ENCODE assay signal across 25 mouse cellular contexts in genomic region chr3:101313266-101314051, GRCm38 (mm10). TPM values are rescaled to one million over a fixed set of nuclear protein-coding genes. Genes with fewer than 3 reads are reported as not detected.
DNase-seq lines count a peak whose midpoint lies in the region; ATAC-seq and TF ChIP-seq lines count a peak whose summit lies in the region.
"Had no signal": no experiment of that assay in that cellular context is flagged by ENCODE, and none has a peak within 500 bp of the region (broad histone marks: within the 10 kb centered on the region; RNA-seq: fewer than 3 reads in every experiment).

No protein-coding gene starts in this region.

- 64% methylated on average over 8 of the region's 8 CpGs for WGBS in liver, embryonic 11.5 days
- WGBS in liver, postnatal 0 days (ENCODE audit: insufficient replicate concordance) = 47% methylated on average over 8 of the region's 8 CpGs
- 35% methylated on average over 8 of the region's 8 CpGs for WGBS in olfactory bulb, adult 2 months

- H3K4me2 ChIP-seq in liver, embryonic 11.5 days = no peak overlapping the region
- H3K4me2 ChIP-seq in liver, postnatal 0 days (ENCODE audit: low read depth, low read length) = no peak overlapping the region
- H3K4me2 ChIP-seq: heart, embryonic 15.5 days; hindbrain, embryonic 13.5 days; limb, embryonic 13.5 days had no signal

- no peaks in the 10 kb centered on the region for H3K9me3 ChIP-seq in liver, embryonic 11.5 days (ENCODE audit: control insufficient read depth, low read length)
- H3K9me3 ChIP-seq in liver, postnatal 0 days (ENCODE audit: low read length) = no peaks in the 10 kb centered on the region
- H3K9me3 ChIP-seq: G1E; heart, embryonic 15.5 days; hindbrain, embryonic 13.5 days; midbrain, embryonic 10.5 days had no signal

- no peak for TF ChIP-seq CTCF in embryonic fibroblast, embryonic 13.5 days (IDR thresholded peaks at IDR 0.05; ENCODE audit: borderline replicate concordance, insufficient read depth, low read length)
- TF ChIP-seq CTCF in liver, postnatal 0 days (IDR thresholded peaks at IDR 0.05; ENCODE audit: low read depth) = no peak
- TF ChIP-seq CTCF in olfactory bulb, adult 2 months (IDR thresholded peaks at IDR 0.05; ENCODE audit: insufficient read depth, low read depth, low read length) = no peak

- no peak overlapping the region for H3K27ac ChIP-seq in liver, embryonic 11.5 days (ENCODE audit: low read depth, low read length)
- peak overlapping the region; percentile 12; the same call in 1 of the 2 replicates for H3K27ac ChIP-seq in embryonic fibroblast, embryonic 13.5 days (ENCODE audit: insufficient read depth, low read length)
- no peak overlapping the region for H3K27ac ChIP-seq in liver, postnatal 0 days (ENCODE audit: low read depth)
- H3K27ac ChIP-seq in olfactory bulb, adult 2 months (ENCODE audit: insufficient read depth, low read depth, low read length) = peak overlapping the region; percentile 82
- H3K27ac ChIP-seq: heart, embryonic 15.5 days; hindbrain, embryonic 13.5 days; limb, embryonic 13.5 days; midbrain, embryonic 10.5 days had no signal

- H3K36me3 ChIP-seq in liver, embryonic 11.5 days (ENCODE audit: control insufficient read depth, insufficient read depth, low read length) = no peaks in the 10 kb centered on the region
- no peaks in the 10 kb centered on the region for H3K36me3 ChIP-seq in liver, postnatal 0 days (replicated peaks; ENCODE audit: insufficient read depth, low read length)
- H3K36me3 ChIP-seq: heart, embryonic 15.5 days; hindbrain, embryonic 13.5 days; limb, embryonic 13.5 days; midbrain, embryonic 10.5 days had no signal

- TF ChIP-seq EP300 in liver, postnatal 0 days (IDR thresholded peaks at IDR 0.05; ENCODE audit: low read depth) = peak; percentile 50; the same call in 1 of the 2 replicates

- H3K4me1 ChIP-seq in liver, embryonic 11.5 days (replicated peaks; ENCODE audit: control insufficient read depth, insufficient read depth, low read length) = peaks cover 18% of the 10 kb centered on the region
- peaks cover 6% of the 10 kb centered on the region for H3K4me1 ChIP-seq in embryonic fibroblast, embryonic 13.5 days (ENCODE audit: control insufficient read depth, insufficient read depth, low read length)
- no peaks in the 10 kb centered on the region for H3K4me1 ChIP-seq in liver, postnatal 0 days (ENCODE audit: insufficient read depth)
- H3K4me1 ChIP-seq in olfactory bulb, adult 2 months (ENCODE audit: control insufficient read depth, insufficient read depth, low read length) = peaks cover 19% of the 10 kb centered on the region
- H3K4me1 ChIP-seq: hindbrain, embryonic 13.5 days; midbrain, embryonic 10.5 days had no signal

- H3K27me3 ChIP-seq in liver, embryonic 11.5 days (replicated peaks; ENCODE audit: control insufficient read depth, insufficient read depth, low read length) = no peaks in the 10 kb centered on the region
- no peaks in the 10 kb centered on the region for H3K27me3 ChIP-seq in liver, postnatal 0 days (ENCODE audit: insufficient read depth, low read length)
- H3K27me3 ChIP-seq: CH12.LX; heart, embryonic 15.5 days; hindbrain, embryonic 13.5 days; limb, embryonic 13.5 days had no signal

- TF ChIP-seq POLR2A in embryonic fibroblast, embryonic 13.5 days (IDR thresholded peaks at IDR 0.05; ENCODE audit: low read depth, low read length) = no peak
- no peak for TF ChIP-seq POLR2A in olfactory bulb, adult 2 months (IDR thresholded peaks at IDR 0.05; ENCODE audit: insufficient read depth, low read depth, low read length)

- no peak overlapping the region for H3K4me3 ChIP-seq in liver, embryonic 11.5 days (ENCODE audit: low read depth, low read length)
- H3K4me3 ChIP-seq in embryonic fibroblast, embryonic 13.5 days (ENCODE audit: insufficient read depth, low read length) = no peak overlapping the region
- no peak overlapping the region for H3K4me3 ChIP-seq in liver, postnatal 0 days (ENCODE audit: low read depth, low read length)
- H3K4me3 ChIP-seq in olfactory bulb, adult 2 months (ENCODE audit: insufficient read depth, low read depth, low read length) = no peak overlapping the region
- H3K4me3 ChIP-seq: heart, embryonic 15.5 days; hindbrain, embryonic 13.5 days; limb, embryonic 13.5 days; midbrain, embryonic 10.5 days had no signal

- peak; percentile 62 for ATAC-seq in liver, embryonic 11.5 days (replicated peaks; ENCODE audit: low FRiP score)
- no peak for ATAC-seq in liver, postnatal 0 days
- ATAC-seq: forebrain, embryonic 16.5 days had no signal

- DNase-seq in liver, embryonic 11.5 days (ENCODE audit: low spot score) = no peak
- DNase-seq in liver = no peak
- no peak for DNase-seq in liver, postnatal 0 days
- no peak for DNase-seq in cerebellum, adult 11 months
- DNase-seq in ovary, postnatal 36 days (ENCODE audit: low spot score) = no peak
- no peak for DNase-seq in frontal cortex, postnatal 14 days (ENCODE audit: low spot score in 2 of 2)
- DNase-seq: adrenal gland, postnatal 10 days; cerebellum, adult 9-10 months; heart, postnatal 36 days; kidney, adult 8-10 months; kidney, postnatal 10 days; lung, adult 2 months; right cerebral cortex, postnatal 14 days; thymus, postnatal 14 days had no signal

- H3K9ac ChIP-seq in liver, embryonic 11.5 days (ENCODE audit: low read depth, low read length) = no peak overlapping the region
- H3K9ac ChIP-seq in liver, postnatal 0 days (replicated peaks) = no peak overlapping the region
- H3K9ac ChIP-seq: heart, embryonic 15.5 days; hindbrain, embryonic 13.5 days; limb, embryonic 13.5 days had no signal

RNA-seq across cellular contexts. Expression of gene Cd2, which starts 25.7 kb away (rescaled TPM):
- polyA plus RNA-seq in liver, embryonic 11.5 days (2014; fragmentation: Nextera tagmentation; extraction: Ambion mirVana) = not detected in 2 replicates
- not detected in 2 replicates for polyA plus RNA-seq in embryonic fibroblast, embryonic 13.5 days (2011; ENCODE audit: insufficient read length, low read depth, missing spikeins)
- 1.8 and 2.5 TPM in 2 replicates for polyA plus RNA-seq in liver, postnatal 0 days (2015; fragmentation: Nextera tagmentation; extraction: Ambion mirVana)
- not detected in 2 replicates for polyA plus RNA-seq in olfactory bulb, adult 2 months (2012; ENCODE audit: insufficient read depth, insufficient read length, low replicate concordance, missing spikeins)
- polyA plus RNA-seq: brain, embryonic 14.5 days; embryonic facial prominence, embryonic 14.5 days; G1E; hindbrain, embryonic 13.5 days; limb, embryonic 13.5 days had no signal

Comparison
In these comparisons a context has a peak if more than half of its experiments do, and no peak if none do; other contexts are left out.
1. H3K27ac ChIP-seq: peak in embryonic fibroblast, embryonic 13.5 days (single experiment) and olfactory bulb, adult 2 months (single experiment); none in liver, embryonic 11.5 days (single experiment) and liver, postnatal 0 days (single experiment).
2. RNA of gene Cd2, which starts 25.7 kb away (polyA plus RNA-seq): not detected in olfactory bulb, adult 2 months; 1.8 to 2.5 TPM in liver, postnatal 0 days, not detected in liver, embryonic 11.5 days and not detected in embryonic fibroblast, embryonic 13.5 days; every median in the first group is over 10 times any median in the second.